Mouse (Mus musculus) G1E (cell line): ENCODE results near the gene Esyt2. TPM values are rescaled to one million over a fixed set of nuclear protein-coding genes. Genes with fewer than 3 reads are reported as not detected.

Source experiments
- ATAC-seq: 2 replicates; pipeline ENCODE4 v1.8.0; 2016; ENCODE audit warnings: mild to moderate bottlenecking; ENCODE audit not compliant: insufficient number of reproducible peaks, poor library complexity, low FRiP score, severe bottlenecking; ENCODE audit errors: extremely low read depth
- DNase-seq: peaks from one replicate; pipeline ENCODE4 v3.0.0; 2012; ENCODE audit warnings: low spot score
- H3K27me3 ChIP-seq: 2 replicates; pipeline ENCODE4 v1.6.1; 2012; ENCODE audit warnings: mild to moderate bottlenecking, low read length, inconsistent platforms; ENCODE audit not compliant: insufficient read depth
- H3K36me3 ChIP-seq: replicated peaks from 2 replicates; pipeline ENCODE3; 2012; ENCODE audit warnings: mild to moderate bottlenecking, inconsistent platforms
- H3K4me1 ChIP-seq: 2 replicates; pipeline ENCODE4 v1.6.1; 2012; ENCODE audit warnings: low read depth, low read length, inconsistent platforms, mixed read lengths; ENCODE audit not compliant: insufficient read depth
- H3K4me3 ChIP-seq: 2 replicates; pipeline ENCODE4 v1.5.1; 2012; ENCODE audit warnings: low read depth, mild to moderate bottlenecking, inconsistent platforms, low read length, moderate library complexity, mixed read lengths
- H3K9me3 ChIP-seq: replicated peaks from 2 replicates; pipeline ENCODE4 v1.6.1; 2012; ENCODE audit warnings: inconsistent platforms
- CTCF ChIP-seq: IDR thresholded peaks from 2 replicates; pipeline ENCODE4 v1.5.1; 2012; ENCODE audit warnings: low read depth, low read length, inconsistent platforms, mixed read lengths
- GATA1 ChIP-seq: IDR thresholded peaks from 2 replicates; pipeline ENCODE4 v1.6.1; 2012; ENCODE audit warnings: borderline replicate concordance, low read length, inconsistent platforms, mixed read lengths
- GATA2 ChIP-seq: IDR thresholded peaks from 2 replicates; pipeline ENCODE4 v1.6.1; 2012; ENCODE audit warnings: low read depth, low read length, inconsistent platforms, borderline replicate concordance
- POLR2AphosphoS5 ChIP-seq: IDR thresholded peaks from 2 replicates; pipeline ENCODE4 v1.6.1; 2012; ENCODE audit warnings: low read depth, low read length, inconsistent platforms; ENCODE audit not compliant: insufficient replicate concordance
- TAL1 ChIP-seq: conservative IDR thresholded peaks from 2 replicates; pipeline ENCODE4 v1.6.1; 2012; ENCODE audit warnings: low read depth, low read length, inconsistent platforms, mixed read lengths
- polyA plus RNA-seq: library from polyadenylated mRNA; stranded (reverse); fragments of >175 nt; gene quantifications from 2 replicates; pipeline ENCODE4 v1.2.3, GENCODE M21; 2012
- total RNA-seq, 2 experiments: library from RNA; stranded (forward) in 1 of 2; stranded (reverse) in 1 of 2; fragments of 200-1000 nt in 1 of 2; fragments of >200 nt in 1 of 2; fragmentation: Nextera tagmentation in 1 of 2; gene quantifications; 2 replicates each; pipeline ENCODE4 v1.2.3; 2014 to 2017

The Esyt2 gene
- total and polyA plus RNA-seq, 3 experiments, result 23.4 to 147 (median 87.5) TPM

GRCm38 (mm10) chr12:116334253-116334652, 53.3 kb downstream of the Esyt2 start:
- Histone ChIP-seq H3K4me3 (no peak overlapping the region), H3K27me3 (no peaks in the 10 kb centered on the region), H3K4me1 (no peaks in the 10 kb centered on the region), H3K36me3 (peaks cover 60% of the 10 kb centered on the region), H3K9me3 (no peaks in the 10 kb centered on the region)
- ATAC-seq (no peak; the same call in 1 of the 2 replicates), DNase-seq (no peak)
- TF ChIP-seq GATA1, result no peak
- no peak for TF ChIP-seq GATA2
- TF ChIP-seq CTCF, result no peak
- TF ChIP-seq TAL1, result no peak

GRCm38 (mm10) chr12:116340160-116340559, 59.2 kb downstream of the Esyt2 start:
- no peaks in the 10 kb centered on the region for H3K27me3 ChIP-seq
- peaks cover 70% of the 10 kb centered on the region for H3K36me3 ChIP-seq
- TF ChIP-seq GATA1, result no peak
- TF ChIP-seq CTCF, result no peak
- no peak for TF ChIP-seq GATA2
- no peak for TF ChIP-seq POLR2AphosphoS5
- no peak for TF ChIP-seq TAL1
- H3K4me1 ChIP-seq, result no peaks in the 10 kb centered on the region
- H3K9me3 ChIP-seq, result no peaks in the 10 kb centered on the region
- ATAC-seq (no peak), DNase-seq (no peak)
- no peak overlapping the region for H3K4me3 ChIP-seq

- Histone ChIP-seq H3K4me1 (no peaks in the 10 kb centered on the region), H3K27me3 (no peaks in the 10 kb centered on the region), H3K9me3 (no peaks in the 10 kb centered on the region), H3K36me3 (peaks cover 76% of the 10 kb centered on the region), H3K4me3 (no peak overlapping the region)
- no peak for DNase-seq
- ATAC-seq, result no peak
- TF ChIP-seq GATA2, result no peak
Observed at GRCm38 (mm10) chr12:116348755-116349286, 67.8 kb downstream of the Esyt2 start.

- H3K4me3 ChIP-seq, result no peak overlapping the region
- no peaks in the 10 kb centered on the region for H3K9me3 ChIP-seq
- H3K36me3 ChIP-seq, result peaks cover 74% of the 10 kb centered on the region
- ATAC-seq, result no peak
- TF ChIP-seq CTCF (no peak), GATA2 (no peak), POLR2AphosphoS5 (no peak), TAL1 (no peak), GATA1 (no peak)
- H3K27me3 ChIP-seq, result no peaks in the 10 kb centered on the region
- no peak for DNase-seq
- no peaks in the 10 kb centered on the region for H3K4me1 ChIP-seq
Observed at GRCm38 (mm10) chr12:116349376-116349775, 68.4 kb downstream of the Esyt2 start.

- peaks cover 68% of the 10 kb centered on the region for H3K36me3 ChIP-seq
- no peak for TF ChIP-seq CTCF
- no peak for TF ChIP-seq GATA2
- no peak for TF ChIP-seq POLR2AphosphoS5
- no peak for TF ChIP-seq TAL1
- TF ChIP-seq GATA1, result no peak
- no peak for DNase-seq
- no peak for ATAC-seq
- no peak overlapping the region for H3K4me3 ChIP-seq
- no peaks in the 10 kb centered on the region for H3K4me1 ChIP-seq
- H3K9me3 ChIP-seq, result no peaks in the 10 kb centered on the region
- H3K27me3 ChIP-seq, result no peaks in the 10 kb centered on the region
Observed at GRCm38 (mm10) chr12:116351022-116351421, 70.0 kb downstream of the Esyt2 start.

GRCm38 (mm10) chr12:116352404-116352803, 71.4 kb downstream of the Esyt2 start:
- TF ChIP-seq GATA2 (no peak), GATA1 (no peak), POLR2AphosphoS5 (no peak), CTCF (no peak), TAL1 (no peak)
- no peaks in the 10 kb centered on the region for H3K4me1 ChIP-seq
- H3K36me3 ChIP-seq, result peaks cover 65% of the 10 kb centered on the region
- H3K27me3 ChIP-seq, result no peaks in the 10 kb centered on the region
- no peaks in the 10 kb centered on the region for H3K9me3 ChIP-seq
- no peak for DNase-seq
- no peak overlapping the region for H3K4me3 ChIP-seq
- no peak for ATAC-seq

GRCm38 (mm10) chr12:116354694-116355093, 73.7 kb downstream of the Esyt2 start:
- ATAC-seq (no peak), DNase-seq (no peak)
- TF ChIP-seq CTCF (no peak), TAL1 (no peak), POLR2AphosphoS5 (no peak), GATA1 (no peak), GATA2 (no peak)
- Histone ChIP-seq H3K4me3 (no peak overlapping the region), H3K4me1 (no peaks in the 10 kb centered on the region), H3K9me3 (no peaks in the 10 kb centered on the region), H3K36me3 (peaks cover 59% of the 10 kb centered on the region), H3K27me3 (no peaks in the 10 kb centered on the region)
